Mouse (Mus musculus) CH12.LX (cell line): ENCODE data around the gene Gm853. TPM values are rescaled to one million over a fixed set of nuclear protein-coding genes. Genes with fewer than 3 reads are reported as not detected.

ENCODE experiments used
- DNase-seq: peaks from one replicate; pipeline ENCODE4 v3.0.0-alpha.2; 2013; ENCODE audit errors: extremely low read depth
- H3K27ac ChIP-seq: 2 replicates; pipeline ENCODE4 v1.5.1; 2012; ENCODE audit warnings: low read depth, mild to moderate bottlenecking, control low read depth, moderate library complexity; ENCODE audit not compliant: insufficient read depth
- H3K27me3 ChIP-seq: replicated peaks from 2 replicates; pipeline ENCODE3; 2012; ENCODE audit warnings: inconsistent platforms
- H3K36me3 ChIP-seq, 2 experiments: replicated peaks in 1 of 2; 2 replicates each; pipeline versions ENCODE3 to v1.6.1; 2012; ENCODE audit warnings: inconsistent platforms in 1 of 2, low read length in 1 of 2, mild to moderate bottlenecking in 1 of 2, mixed read lengths in 1 of 2, moderate library complexity in 1 of 2; ENCODE audit not compliant: control insufficient read depth in 1 of 2, insufficient read depth in 1 of 2
- H3K4me1 ChIP-seq, 2 experiments: 2 replicates each; pipeline ENCODE4 v1.6.1; 2012; ENCODE audit warnings: inconsistent platforms in 1 of 2, moderate library complexity in 1 of 2; ENCODE audit not compliant: insufficient read depth in 2 of 2, control insufficient read depth in 1 of 2
- H3K4me2 ChIP-seq: 2 replicates; pipeline ENCODE4 v1.6.1; 2012; ENCODE audit warnings: low read depth, mild to moderate bottlenecking, control low read depth; ENCODE audit not compliant: poor library complexity, insufficient read depth, severe bottlenecking
- H3K4me3 ChIP-seq, 3 experiments: fragments of 150-350 bp in 1 of 3; sonication (generic) in 1 of 3; replicated peaks in 1 of 3; 2 replicates each; pipeline versions ENCODE3 to v1.5.1; 2011 to 2012; ENCODE audit warnings: low read depth in 2 of 3, low read length in 2 of 3, mild to moderate bottlenecking in 2 of 3, moderate library complexity in 2 of 3, control low read depth in 1 of 3, improper control_type of control experiment in 1 of 3, inconsistent platforms in 1 of 3, mixed read lengths in 1 of 3; ENCODE audit not compliant: poor library complexity in 1 of 3
- H3K79me2 ChIP-seq: replicated peaks from 2 replicates; pipeline ENCODE4 v1.6.1; 2012; ENCODE audit warnings: mild to moderate bottlenecking, moderate library complexity; ENCODE audit not compliant: control insufficient read depth, poor library complexity, insufficient read depth, severe bottlenecking; ENCODE audit errors: extremely low read depth
- H3K9ac ChIP-seq: 2 replicates; pipeline ENCODE4 v1.6.1; 2012; ENCODE audit warnings: low read depth, mild to moderate bottlenecking, control low read depth, moderate library complexity; ENCODE audit not compliant: insufficient read depth
- H3K9me3 ChIP-seq: replicated peaks from 2 replicates; pipeline ENCODE3; 2012; ENCODE audit warnings: low read length, inconsistent platforms, mixed read lengths
- BHLHE40 ChIP-seq: IDR thresholded peaks from 2 replicates; pipeline ENCODE4 v1.6.1; 2011; ENCODE audit warnings: mild to moderate bottlenecking, low read depth, low read length, improper control_type of control experiment
- CHD1 ChIP-seq: IDR thresholded peaks from 2 replicates; pipeline ENCODE4 v1.6.1; 2012; ENCODE audit warnings: low read depth, low read length, improper control_type of control experiment, inconsistent platforms
- CHD2 ChIP-seq: IDR thresholded peaks from 2 replicates; pipeline ENCODE4 v1.6.1; 2011; ENCODE audit warnings: low read length, improper control_type of control experiment
- CTCF ChIP-seq, 2 experiments: IDR thresholded peaks in 1 of 2; conservative IDR thresholded peaks in 1 of 2; 2 replicates each; pipeline ENCODE4 v1.5.1; 2011 to 2012; ENCODE audit warnings: low read depth in 2 of 2, low read length in 2 of 2, improper control_type of control experiment in 1 of 2, inconsistent platforms in 1 of 2, mild to moderate bottlenecking in 1 of 2, moderate library complexity in 1 of 2
- ELF1 ChIP-seq: IDR thresholded peaks from 2 replicates; pipeline ENCODE4 v1.6.1; 2014; ENCODE audit warnings: low read depth, mild to moderate bottlenecking, inconsistent platforms, low read length, improper control_type of control experiment
- EP300 ChIP-seq: IDR thresholded peaks from 2 replicates; pipeline ENCODE4 v1.6.1; 2011; ENCODE audit warnings: low read length, improper control_type of control experiment
- ETS1 ChIP-seq: conservative IDR thresholded peaks from 2 replicates; pipeline ENCODE4 v1.6.1; 2012; ENCODE audit warnings: low read depth, mild to moderate bottlenecking, inconsistent platforms, low read length, improper control_type of control experiment, moderate library complexity
- HCFC1 ChIP-seq: IDR thresholded peaks from 2 replicates; pipeline ENCODE4 v1.6.1; 2012; ENCODE audit warnings: low read depth, mild to moderate bottlenecking, inconsistent platforms, low read length, improper control_type of control experiment
- IRF4 ChIP-seq: IDR thresholded peaks from 2 replicates; pipeline ENCODE4 v1.6.1; 2014; ENCODE audit warnings: low read depth, mild to moderate bottlenecking, inconsistent platforms, low read length, improper control_type of control experiment
- KAT2A ChIP-seq: IDR thresholded peaks from 2 replicates; pipeline ENCODE4 v1.6.1; 2012; ENCODE audit warnings: low read length, improper control_type of control experiment, inconsistent platforms; ENCODE audit not compliant: insufficient replicate concordance
- MAFK ChIP-seq: IDR thresholded peaks from 2 replicates; pipeline ENCODE4 v1.6.1; 2011; ENCODE audit warnings: low read length, improper control_type of control experiment; ENCODE audit not compliant: insufficient replicate concordance
- MEF2A ChIP-seq: IDR thresholded peaks from 2 replicates; pipeline ENCODE4 v1.6.1; 2014; ENCODE audit warnings: low read depth, mild to moderate bottlenecking, inconsistent platforms, low read length, improper control_type of control experiment, borderline replicate concordance
- MYC ChIP-seq: IDR thresholded peaks from 2 replicates; pipeline ENCODE4 v1.6.1; 2011; ENCODE audit warnings: low read depth, mild to moderate bottlenecking, improper control_type of control experiment, low read length
- NELFE ChIP-seq: IDR thresholded peaks from 2 replicates; pipeline ENCODE4 v1.6.1; 2011; ENCODE audit warnings: low read depth, low read length, improper control_type of control experiment
- NRF1 ChIP-seq: IDR thresholded peaks from 2 replicates; pipeline ENCODE4 v1.6.1; 2014; ENCODE audit warnings: low read depth, mild to moderate bottlenecking, inconsistent platforms, low read length, improper control_type of control experiment, moderate library complexity
- PAX5 ChIP-seq: IDR thresholded peaks from 2 replicates; pipeline ENCODE4 v1.6.1; 2012; ENCODE audit warnings: low read length, inconsistent platforms, mixed read lengths
- POLR2A ChIP-seq: IDR thresholded peaks from 2 replicates; pipeline ENCODE4 v1.6.1; 2011; ENCODE audit warnings: low read depth, mild to moderate bottlenecking, improper control_type of control experiment, low read length
- POLR2AphosphoS2 ChIP-seq: IDR thresholded peaks from 2 replicates; pipeline ENCODE4 v1.6.1; 2011; ENCODE audit warnings: low read depth, low read length, improper control_type of control experiment
- RAD21 ChIP-seq: IDR thresholded peaks from 2 replicates; pipeline ENCODE4 v1.6.1; 2011; ENCODE audit warnings: low read depth, mild to moderate bottlenecking, low read length, improper control_type of control experiment, moderate library complexity
- RCOR1 ChIP-seq: conservative IDR thresholded peaks from 2 replicates; pipeline ENCODE4 v1.6.1; 2012; ENCODE audit warnings: low read depth, mild to moderate bottlenecking, inconsistent platforms, low read length, improper control_type of control experiment
- SMC3 ChIP-seq: IDR thresholded peaks from 2 replicates; pipeline ENCODE4 v1.6.1; 2011; ENCODE audit warnings: low read depth, low read length, improper control_type of control experiment
- UBTF ChIP-seq: IDR thresholded peaks from 2 replicates; pipeline ENCODE4 v1.6.1; 2012; ENCODE audit warnings: low read depth, mild to moderate bottlenecking, inconsistent platforms, low read length, improper control_type of control experiment, moderate library complexity
- ZC3H11A ChIP-seq: IDR thresholded peaks from 2 replicates; pipeline ENCODE4 v1.6.1; 2012; ENCODE audit warnings: low read depth, mild to moderate bottlenecking, inconsistent platforms, low read length, improper control_type of control experiment
- ZKSCAN1 ChIP-seq: IDR thresholded peaks from 2 replicates; pipeline ENCODE4 v1.6.1; 2012; ENCODE audit warnings: low read depth, inconsistent platforms, low read length, improper control_type of control experiment, borderline replicate concordance
- ZNF384 ChIP-seq: IDR thresholded peaks from 2 replicates; pipeline ENCODE4 v1.6.1; 2012; ENCODE audit warnings: low read depth, low read length, improper control_type of control experiment, inconsistent platforms
- dilution Hi-C: fragments of 300-500 bp; cut with MboI; formaldehyde crosslinking; loops from 2 replicates; pipeline ENCODE4 v1.14.3; 2020; ENCODE audit warnings: low sequenced_read_pairs; ENCODE audit not compliant: extremely low pct_unique_long_range_greater_than_20kb, extremely low pct_ligation_motif_present
- in situ Hi-C: fragments of 300-500 bp; cut with MboI; formaldehyde crosslinking; loops from 3 replicates; pipeline ENCODE4 v1.14.3; 2019; ENCODE audit warnings: low sequenced_read_pairs, low pct_ligation_motif_present, low pct_unique_long_range_greater_than_20kb, mixed read lengths
- polyA plus RNA-seq: library from polyadenylated mRNA; unstranded; fragments of >175 nt; gene quantifications from 2 replicates; pipeline ENCODE4 v1.2.1, GENCODE M21; 2012; ENCODE audit warnings: low read depth; ENCODE audit not compliant: insufficient read length
- total RNA-seq, 2 experiments: library from RNA; depleted of rRNA; stranded (reverse); fragments of 300-350 nt in 1 of 2; fragments of >200 nt in 1 of 2; gene quantifications; 2 replicates each; pipeline ENCODE4 v1.2.3; 2012 to 2014

Gene Gm853
- total and polyA plus RNA-seq, 3 experiments, result not detected

DNA sequence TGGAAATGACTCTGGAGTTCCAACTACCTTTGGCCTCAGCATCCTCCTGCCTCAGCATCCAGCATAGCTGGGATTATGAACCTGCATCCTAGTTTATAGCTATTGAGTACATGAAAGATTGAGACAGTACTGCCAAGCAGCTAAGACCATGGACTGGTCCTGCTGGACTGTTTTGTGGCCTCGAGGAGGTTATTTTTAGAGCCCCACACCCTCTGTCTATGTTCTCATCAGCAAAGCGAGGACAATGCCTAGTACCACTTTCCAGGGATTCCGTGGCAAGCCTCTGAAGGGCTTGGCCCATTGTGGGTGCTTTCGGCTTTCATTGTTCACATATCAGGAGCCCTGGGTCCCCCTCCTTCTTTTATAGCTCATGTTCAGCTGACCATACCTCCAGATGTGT is 51.8 kb downstream of the Gm853 start:
- Histone ChIP-seq H3K4me2 (no peak overlapping the region), H3K4me1 (peaks cover 8 to 10% of the 10 kb centered on the region in 2 experiments), H3K9me3 (no peaks in the 10 kb centered on the region), H3K27ac (no peak overlapping the region), H3K4me3 (no peak overlapping the region), H3K36me3 (no peaks in the 10 kb centered on the region), H3K9ac (no peak overlapping the region), H3K27me3 (peaks cover 94% of the 10 kb centered on the region), H3K79me2 (no peaks in the 10 kb centered on the region)
- in situ Hi-C loops (no loop called here), dilution Hi-C loops (no loop called here)
- TF ChIP-seq POLR2AphosphoS2 (no peak), ZKSCAN1 (no peak), CTCF (conservative IDR thresholded peaks at IDR 0.05 in 1 of 2, IDR thresholded peaks at IDR 0.05 in 1 of 2; ENCODE audit: low read depth in 2 of 2, low read length in 2 of 2) (no peak), POLR2A (no peak), BHLHE40 (no peak), NRF1 (no peak), SMC3 (no peak), RAD21 (no peak), ETS1 (no peak), ZC3H11A (no peak), ZNF384 (no peak), IRF4 (no peak), EP300 (no peak), MAFK (no peak), MYC (no peak), MEF2A (no peak), ELF1 (no peak), CHD1 (no peak)
- DNase-seq, result no peak

DNA sequence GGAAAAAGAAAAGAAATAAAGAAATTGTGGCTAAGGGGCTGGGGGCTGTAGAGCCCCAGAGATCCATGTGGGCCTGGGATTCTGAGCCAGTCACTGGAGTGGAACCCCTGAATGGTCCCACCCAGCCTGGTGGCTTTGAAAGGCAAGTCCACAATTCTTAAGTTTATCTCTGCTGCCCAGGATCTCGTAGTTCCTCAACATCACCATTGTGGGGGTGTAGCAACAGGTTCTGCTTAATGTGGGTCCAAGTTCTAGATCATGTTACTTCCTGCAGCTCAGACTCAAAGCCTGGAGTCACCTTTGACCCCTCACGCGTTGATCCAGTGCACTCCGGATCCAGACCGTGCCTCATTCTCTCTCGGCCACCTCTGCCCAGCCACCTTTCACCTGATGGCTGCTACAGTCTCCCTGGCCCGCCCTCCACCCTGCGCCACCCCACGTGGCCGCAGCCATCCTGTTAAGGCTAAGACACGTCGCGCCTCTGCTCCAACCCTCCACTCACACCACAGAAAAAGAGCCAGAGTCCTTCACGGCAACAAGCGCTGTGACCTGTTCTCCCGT is 52.7 kb downstream of the Gm853 start:
- no peak overlapping the region for H3K9ac ChIP-seq
- no peak overlapping the region for H3K27ac ChIP-seq
- no peak for DNase-seq
- no peaks in the 10 kb centered on the region for H3K36me3 ChIP-seq
- no peak for TF ChIP-seq SMC3
- TF ChIP-seq KAT2A, result no peak
- no peak for TF ChIP-seq UBTF
- TF ChIP-seq NELFE, result no peak
- no peak for TF ChIP-seq MAFK
- no peak for TF ChIP-seq CTCF (conservative IDR thresholded peaks at IDR 0.05 in 1 of 2, IDR thresholded peaks at IDR 0.05 in 1 of 2; ENCODE audit: low read depth in 2 of 2, low read length in 2 of 2)
- no peak for TF ChIP-seq IRF4
- TF ChIP-seq HCFC1, result no peak
- no peak for TF ChIP-seq RCOR1
- TF ChIP-seq CHD2, result no peak
- no peak for TF ChIP-seq PAX5
- TF ChIP-seq ZKSCAN1, result no peak
- TF ChIP-seq, all 38 proteins: peak for 0
- Histone ChIP-seq H3K27me3 (peaks cover 93% of the 10 kb centered on the region), H3K4me2 (no peak overlapping the region), H3K4me1 (peaks cover 6 to 8% of the 10 kb centered on the region in 2 experiments), H3K9me3 (no peaks in the 10 kb centered on the region), H3K4me3 (no peak overlapping the region), H3K79me2 (no peaks in the 10 kb centered on the region)
- dilution Hi-C loops, result no loop called here
- in situ Hi-C loops, result no loop called here
